9 mouse cellular contexts compared by ENCODE assay signal in genomic region chr7:44472961-44473646, GRCm38 (mm10). TPM values are rescaled to one million over a fixed set of nuclear protein-coding genes. Genes with fewer than 3 reads are reported as not detected.
DNase-seq lines count a peak whose midpoint lies in the region; ATAC-seq and TF ChIP-seq lines count a peak whose summit lies in the region.
"Had no signal": no experiment of that assay in that cellular context is flagged by ENCODE, and none has a peak within 500 bp of the region (broad histone marks: within the 10 kb centered on the region; RNA-seq: fewer than 3 reads in every experiment).

No protein-coding gene starts in this region.

- DNase-seq in midbrain, embryonic 10.5 days (ENCODE audit: low spot score), result peak; percentile 12
- DNase-seq in midbrain, postnatal 0 days (ENCODE audit: low spot score), result no peak
- DNase-seq in gastrocnemius, postnatal 14 days, result peak; percentile 79
- DNase-seq in hindbrain, postnatal 0 days (ENCODE audit: low spot score), result peak; percentile 1
- DNase-seq in embryo, embryonic 9.5 days (ENCODE audit: extremely low spot score), result no peak
- DNase-seq in kidney, postnatal 14 days, result no peak
- DNase-seq in left cerebral cortex, adult 11 months (ENCODE audit: low spot score), result no peak

- H3K27ac ChIP-seq in midbrain, embryonic 10.5 days (replicated peaks), result peak overlapping the region; percentile 53
- no peak overlapping the region for H3K27ac ChIP-seq in midbrain, postnatal 0 days (ENCODE audit: low read depth, low read length)
- no peak overlapping the region for H3K27ac ChIP-seq in hindbrain, postnatal 0 days
- no peak overlapping the region for H3K27ac ChIP-seq in midbrain, embryonic 13.5 days

- no peak overlapping the region for H3K9ac ChIP-seq in midbrain, postnatal 0 days (replicated peaks; ENCODE audit: low read length, poor library complexity, severe bottlenecking)
- H3K9ac ChIP-seq in hindbrain, postnatal 0 days (replicated peaks; ENCODE audit: low read length), result no peak overlapping the region
- peak overlapping the region; percentile 32; the same call in 1 of the 2 replicates for H3K9ac ChIP-seq in midbrain, embryonic 13.5 days (replicated peaks)

- ATAC-seq in midbrain, postnatal 0 days (ENCODE audit: low FRiP score), result no peak
- no peak for ATAC-seq in hindbrain, postnatal 0 days
- no peak for ATAC-seq in midbrain, embryonic 13.5 days
- ATAC-seq: Patski had no signal

- peaks cover 43% of the 10 kb centered on the region for H3K27me3 ChIP-seq in midbrain, embryonic 10.5 days (ENCODE audit: low read depth, poor library complexity, severe bottlenecking)
- H3K27me3 ChIP-seq in midbrain, postnatal 0 days (ENCODE audit: insufficient read depth, low read length), result 0 out of 2 replicates have a peak, but pooled peaks cover 6% of the 10 kb centered on the region
- 0 out of 2 replicates have a peak, but pooled peaks cover 8% of the 10 kb centered on the region for H3K27me3 ChIP-seq in hindbrain, postnatal 0 days (ENCODE audit: insufficient read depth, low read length)
- H3K27me3 ChIP-seq in midbrain, embryonic 13.5 days, result peaks cover 18% of the 10 kb centered on the region

- no peak overlapping the region for H3K4me3 ChIP-seq in midbrain, embryonic 10.5 days
- no peak overlapping the region for H3K4me3 ChIP-seq in midbrain, postnatal 0 days (ENCODE audit: low read depth, low read length)
- no peak overlapping the region for H3K4me3 ChIP-seq in hindbrain, postnatal 0 days (ENCODE audit: low read length)
- no peak overlapping the region for H3K4me3 ChIP-seq in midbrain, embryonic 13.5 days (replicated peaks)

- no peaks in the 10 kb centered on the region for H3K9me3 ChIP-seq in midbrain, embryonic 10.5 days (replicated peaks)
- H3K9me3 ChIP-seq in midbrain, postnatal 0 days (ENCODE audit: low read length), result no peaks in the 10 kb centered on the region
- H3K9me3 ChIP-seq in hindbrain, postnatal 0 days (ENCODE audit: low read length), result no peaks in the 10 kb centered on the region
- no peaks in the 10 kb centered on the region for H3K9me3 ChIP-seq in midbrain, embryonic 13.5 days

- H3K4me2 ChIP-seq in midbrain, postnatal 0 days (ENCODE audit: low read depth, low read length, poor library complexity, severe bottlenecking), result no peak overlapping the region
- H3K4me2 ChIP-seq in hindbrain, postnatal 0 days (ENCODE audit: low read depth, low read length), result no peak overlapping the region
- no peak overlapping the region for H3K4me2 ChIP-seq in midbrain, embryonic 13.5 days (replicated peaks)

- intact Hi-C loops in gastrocnemius, postnatal 14 days (cut with DNase I; ENCODE audit: low total_unique reads), result loop anchor here (10.0 kb wide), 1 partner anchor 208 kb away; the partner anchor contains the start of gene Gm15517

- no peaks in the 10 kb centered on the region for H3K36me3 ChIP-seq in midbrain, embryonic 10.5 days
- no peaks in the 10 kb centered on the region for H3K36me3 ChIP-seq in midbrain, postnatal 0 days (ENCODE audit: insufficient read depth, low read length)
- no peaks in the 10 kb centered on the region for H3K36me3 ChIP-seq in hindbrain, postnatal 0 days (ENCODE audit: insufficient read depth, low read length)
- no peaks in the 10 kb centered on the region for H3K36me3 ChIP-seq in midbrain, embryonic 13.5 days

- peaks cover 60% of the 10 kb centered on the region for H3K4me1 ChIP-seq in midbrain, embryonic 10.5 days
- peaks cover 16% of the 10 kb centered on the region for H3K4me1 ChIP-seq in midbrain, postnatal 0 days (ENCODE audit: insufficient read depth, low read length)
- peaks cover 15% of the 10 kb centered on the region for H3K4me1 ChIP-seq in hindbrain, postnatal 0 days (ENCODE audit: insufficient read depth, low read length)
- peaks cover 59% of the 10 kb centered on the region for H3K4me1 ChIP-seq in midbrain, embryonic 13.5 days (replicated peaks)

- no peak for TF ChIP-seq CTCF in midbrain, postnatal 0 days (IDR thresholded peaks at IDR 0.05)
- no peak for TF ChIP-seq CTCF in hindbrain, postnatal 0 days (IDR thresholded peaks at IDR 0.05; ENCODE audit: low read depth)

- 71% methylated on average over 9 of the region's 9 CpGs for WGBS in midbrain, embryonic 10.5 days
- 57% methylated on average over 9 of the region's 9 CpGs for WGBS in midbrain, postnatal 0 days
- 70% methylated on average over 9 of the region's 9 CpGs for WGBS in hindbrain, postnatal 0 days
- WGBS in midbrain, embryonic 13.5 days, result 66% methylated on average over 9 of the region's 9 CpGs

RNA-seq across cellular contexts. Expression of gene Josd2, which starts 5.3 kb away (rescaled TPM):
- polyA plus RNA-seq in midbrain, embryonic 10.5 days (2016; fragmentation: Nextera tagmentation; extraction: Ambion mirVana), result 71.6 and 76.8 TPM in 2 replicates
- 25.5 and 38.5 TPM in 2 replicates for total RNA-seq in midbrain, postnatal 0 days (2014; rRNA removed)
- 22.7 and 25.4 TPM in 2 replicates for polyA plus RNA-seq in midbrain, postnatal 0 days (2015; fragmentation: Nextera tagmentation; extraction: Ambion mirVana)
- 10 to 100 TPM; 60.2 to 73.5 TPM for total RNA-seq in gastrocnemius, postnatal 14 days (2021)
- total RNA-seq in hindbrain, postnatal 0 days (2014; rRNA removed), result 32.7 and 44.5 TPM in 2 replicates
- polyA plus RNA-seq in hindbrain, postnatal 0 days (2015; fragmentation: Nextera tagmentation; extraction: Ambion mirVana), result 28.3 and 32.7 TPM in 2 replicates
- 41.6 and 44.8 TPM in 2 replicates for polyA plus RNA-seq in midbrain, embryonic 13.5 days (2015; fragmentation: Nextera tagmentation; extraction: Ambion mirVana)

RNA-seq across cellular contexts. Expression of gene Aspdh, which starts 7.9 kb away (rescaled TPM):
- polyA plus RNA-seq in midbrain, embryonic 10.5 days (2016; fragmentation: Nextera tagmentation; extraction: Ambion mirVana), result 0.99 and 2.0 TPM in 2 replicates
- total RNA-seq in midbrain, postnatal 0 days (2014; rRNA removed), result 7.1 and 11.8 TPM in 2 replicates
- polyA plus RNA-seq in midbrain, postnatal 0 days (2015; fragmentation: Nextera tagmentation; extraction: Ambion mirVana), result 2.1 and 3.7 TPM in 2 replicates
- not detected for total RNA-seq in gastrocnemius, postnatal 14 days (2021)
- total RNA-seq in hindbrain, postnatal 0 days (2014; rRNA removed), result 10.2 and 15.5 TPM in 2 replicates
- 3.1 and 3.8 TPM in 2 replicates for polyA plus RNA-seq in hindbrain, postnatal 0 days (2015; fragmentation: Nextera tagmentation; extraction: Ambion mirVana)
- polyA plus RNA-seq in midbrain, embryonic 13.5 days (2015; fragmentation: Nextera tagmentation; extraction: Ambion mirVana), result 8.6 and 10.8 TPM in 2 replicates
- polyA plus RNA-seq: Patski had no signal

RNA-seq across cellular contexts. Expression of gene Emc10, which starts 23.2 kb away (rescaled TPM):
- polyA plus RNA-seq in midbrain, embryonic 10.5 days (2016; fragmentation: Nextera tagmentation; extraction: Ambion mirVana), result 104 and 108 TPM in 2 replicates
- 247 and 273 TPM in 2 replicates for total RNA-seq in midbrain, postnatal 0 days (2014; rRNA removed)
- 150 and 154 TPM in 2 replicates for polyA plus RNA-seq in midbrain, postnatal 0 days (2015; fragmentation: Nextera tagmentation; extraction: Ambion mirVana)
- 10 to 100 TPM; 44.1 to 48.8 TPM for total RNA-seq in gastrocnemius, postnatal 14 days (2021)
- 311 and 319 TPM in 2 replicates for total RNA-seq in hindbrain, postnatal 0 days (2014; rRNA removed)
- 138 and 152 TPM in 2 replicates for polyA plus RNA-seq in hindbrain, postnatal 0 days (2015; fragmentation: Nextera tagmentation; extraction: Ambion mirVana)
- polyA plus RNA-seq in midbrain, embryonic 13.5 days (2015; fragmentation: Nextera tagmentation; extraction: Ambion mirVana), result 118 and 129 TPM in 2 replicates

RNA-seq across cellular contexts. Expression of gene Fam71e1, which starts 23.3 kb away (rescaled TPM):
- 20.5 and 27.6 TPM in 2 replicates for polyA plus RNA-seq in midbrain, embryonic 10.5 days (2016; fragmentation: Nextera tagmentation; extraction: Ambion mirVana)
- 18.5 and 19.3 TPM in 2 replicates for total RNA-seq in midbrain, postnatal 0 days (2014; rRNA removed)
- 23.8 and 27.7 TPM in 2 replicates for polyA plus RNA-seq in midbrain, postnatal 0 days (2015; fragmentation: Nextera tagmentation; extraction: Ambion mirVana)
- total RNA-seq in gastrocnemius, postnatal 14 days (2021), result 1 to 10 TPM; 3.8 to 4.7 TPM
- 19.7 and 19.8 TPM in 2 replicates for total RNA-seq in hindbrain, postnatal 0 days (2014; rRNA removed)
- polyA plus RNA-seq in hindbrain, postnatal 0 days (2015; fragmentation: Nextera tagmentation; extraction: Ambion mirVana), result 26.7 and 31.9 TPM in 2 replicates
- 43.0 and 46.1 TPM in 2 replicates for polyA plus RNA-seq in midbrain, embryonic 13.5 days (2015; fragmentation: Nextera tagmentation; extraction: Ambion mirVana)

RNA-seq across cellular contexts. Expression of gene Lrrc4b, which starts 44.3 kb away (rescaled TPM):
- 2.4 and 3.5 TPM in 2 replicates for polyA plus RNA-seq in midbrain, embryonic 10.5 days (2016; fragmentation: Nextera tagmentation; extraction: Ambion mirVana)
- total RNA-seq in midbrain, postnatal 0 days (2014; rRNA removed), result 589 and 657 TPM in 2 replicates
- polyA plus RNA-seq in midbrain, postnatal 0 days (2015; fragmentation: Nextera tagmentation; extraction: Ambion mirVana), result 24.2 and 26.9 TPM in 2 replicates
- 1 to 10 TPM in 1 of 2 experiments, under 1 TPM in 1; 0.51 to 1.3 TPM for total RNA-seq in gastrocnemius, postnatal 14 days (2021)
- 562 and 663 TPM in 2 replicates for total RNA-seq in hindbrain, postnatal 0 days (2014; rRNA removed)
- 19.6 and 22.7 TPM in 2 replicates for polyA plus RNA-seq in hindbrain, postnatal 0 days (2015; fragmentation: Nextera tagmentation; extraction: Ambion mirVana)
- polyA plus RNA-seq in midbrain, embryonic 13.5 days (2015; fragmentation: Nextera tagmentation; extraction: Ambion mirVana), result 15.7 and 16.4 TPM in 2 replicates

Comparison
In these comparisons a context has a peak if more than half of its experiments do, and no peak if none do; other contexts are left out.
1. DNase-seq: peak in midbrain, embryonic 10.5 days (single experiment), gastrocnemius, postnatal 14 days (single experiment) and hindbrain, postnatal 0 days (single experiment); none in midbrain, postnatal 0 days (single experiment), embryo, embryonic 9.5 days (single experiment), kidney, postnatal 14 days (single experiment) and left cerebral cortex, adult 11 months (single experiment).